Mouse (Mus musculus) MEL (cell line): ENCODE data around the gene Gucd1. TPM values are rescaled to one million over a fixed set of nuclear protein-coding genes. Genes with fewer than 3 reads are reported as not detected.

ENCODE experiments used
- DNase-seq: peaks from one replicate; pipeline ENCODE4 v3.0.0; 2011; ENCODE audit warnings: low read depth, low spot score
- H3K27ac ChIP-seq: 2 replicates; pipeline ENCODE4 v1.5.1; 2012; ENCODE audit warnings: low read depth, mild to moderate bottlenecking, control low read depth, low read length, moderate library complexity; ENCODE audit not compliant: control insufficient read depth
- H3K27me3 ChIP-seq, 2 experiments: fragments of 150-350 bp in 1 of 2; sonication (generic) in 1 of 2; 2 replicates each; pipeline ENCODE4 v1.6.1; 2012; ENCODE audit warnings: low read length in 2 of 2, mild to moderate bottlenecking in 2 of 2, improper control_type of control experiment in 1 of 2, moderate library complexity in 1 of 2; ENCODE audit not compliant: insufficient read depth in 2 of 2, control insufficient read depth in 1 of 2
- H3K36me3 ChIP-seq, 2 experiments: 2 replicates each; pipeline ENCODE4 v1.6.1; 2012 to 2014; ENCODE audit warnings: low read length in 2 of 2, improper control_type of control experiment in 1 of 2, inconsistent platforms in 1 of 2, mild to moderate bottlenecking in 1 of 2; ENCODE audit not compliant: insufficient read depth in 2 of 2, control insufficient read depth in 1 of 2
- H3K4me1 ChIP-seq, 2 experiments: fragments of 150-350 bp in 1 of 2; sonication (generic) in 1 of 2; 2 replicates each; pipeline ENCODE4 v1.6.1; 2012; ENCODE audit warnings: low read length in 2 of 2, improper control_type of control experiment in 1 of 2, mild to moderate bottlenecking in 1 of 2; ENCODE audit not compliant: insufficient read depth in 2 of 2, control insufficient read depth in 1 of 2
- H3K4me3 ChIP-seq, 2 experiments: fragments of 150-350 bp in 1 of 2; sonication (generic) in 1 of 2; 2 replicates each; pipeline ENCODE4 v1.5.1; 2012; ENCODE audit warnings: low read depth in 2 of 2, low read length in 2 of 2, mild to moderate bottlenecking in 2 of 2, moderate library complexity in 2 of 2, control low read depth in 1 of 2, improper control_type of control experiment in 1 of 2; ENCODE audit not compliant: control insufficient read depth in 1 of 2, insufficient read depth in 1 of 2
- H3K79me2 ChIP-seq: 2 replicates; pipeline ENCODE4 v1.6.1; 2012; ENCODE audit warnings: mild to moderate bottlenecking, low read length, moderate library complexity; ENCODE audit not compliant: control insufficient read depth, poor library complexity, insufficient read depth
- H3K9ac ChIP-seq: 2 replicates; pipeline ENCODE4 v1.6.1; 2012; ENCODE audit warnings: low read depth, mild to moderate bottlenecking, control low read depth, low read length, moderate library complexity; ENCODE audit not compliant: control insufficient read depth, poor library complexity, severe bottlenecking
- H3K9me3 ChIP-seq: fragments of 150-350 bp; sonication (generic); replicated peaks from 2 replicates; pipeline ENCODE4 v1.6.1; 2012; ENCODE audit warnings: mild to moderate bottlenecking, low read length, improper control_type of control experiment, moderate library complexity; ENCODE audit not compliant: insufficient read depth
- E2F4 ChIP-seq: IDR thresholded peaks from 2 replicates; pipeline ENCODE4 v1.6.1; 2011; ENCODE audit warnings: low read depth, low read length, improper control_type of control experiment, borderline replicate concordance
- ELF1 ChIP-seq: IDR thresholded peaks from 2 replicates; pipeline ENCODE4 v1.6.1; 2014; ENCODE audit warnings: low read depth, mild to moderate bottlenecking, inconsistent platforms, low read length, improper control_type of control experiment, moderate library complexity
- EP300 ChIP-seq, 2 experiments: IDR thresholded peaks; 2 replicates each; pipeline ENCODE4 v1.6.1; 2011; ENCODE audit warnings: improper control_type of control experiment in 2 of 2, low read length in 2 of 2, low read depth in 1 of 2, mild to moderate bottlenecking in 1 of 2
- ETS1 ChIP-seq: IDR thresholded peaks from 2 replicates; pipeline ENCODE4 v1.6.1; 2012; ENCODE audit warnings: low read depth, mild to moderate bottlenecking, inconsistent platforms, low read length, improper control_type of control experiment, moderate library complexity
- GABPA ChIP-seq: IDR thresholded peaks from 2 replicates; pipeline ENCODE4 v1.6.1; 2012; ENCODE audit warnings: low read depth, mild to moderate bottlenecking, inconsistent platforms, low read length, improper control_type of control experiment, moderate library complexity
- MXI1 ChIP-seq: IDR thresholded peaks from 2 replicates; pipeline ENCODE4 v1.6.1; 2011; ENCODE audit warnings: mild to moderate bottlenecking, low read depth, low read length, improper control_type of control experiment
- NRF1 ChIP-seq: IDR thresholded peaks from 2 replicates; pipeline ENCODE4 v1.6.1; 2014; ENCODE audit warnings: low read depth, mild to moderate bottlenecking, inconsistent platforms, low read length, improper control_type of control experiment, moderate library complexity; ENCODE audit not compliant: poor library complexity, insufficient read depth, severe bottlenecking
- POLR2A ChIP-seq, 2 experiments: IDR thresholded peaks; 2 replicates each; pipeline ENCODE4 v1.6.1; 2011 to 2012; ENCODE audit warnings: low read length in 2 of 2, mild to moderate bottlenecking in 2 of 2, control low read depth in 1 of 2, improper control_type of control experiment in 1 of 2, low read depth in 1 of 2, moderate library complexity in 1 of 2; ENCODE audit not compliant: control insufficient read depth in 1 of 2, insufficient read depth in 1 of 2, poor library complexity in 1 of 2
- USF2 ChIP-seq, 2 experiments: IDR thresholded peaks; 2 replicates each; pipeline ENCODE4 v1.6.1; 2011 to 2012; ENCODE audit warnings: improper control_type of control experiment in 2 of 2, low read length in 2 of 2, borderline replicate concordance in 1 of 2, inconsistent platforms in 1 of 2, low read depth in 1 of 2, mild to moderate bottlenecking in 1 of 2; ENCODE audit not compliant: insufficient read depth in 1 of 2
- ZC3H11A ChIP-seq: IDR thresholded peaks from 2 replicates; pipeline ENCODE4 v1.6.1; 2012; ENCODE audit warnings: low read depth, mild to moderate bottlenecking, inconsistent platforms, low read length, improper control_type of control experiment
- polyA plus RNA-seq, 2 experiments: library from polyadenylated mRNA; stranded (reverse) in 1 of 2; unstranded in 1 of 2; fragments of >175 nt in 1 of 2; fragments of >200 nt in 1 of 2; gene quantifications; 2 replicates each; pipeline versions ENCODE4 v1.2.1 to v1.2.4; 2012; ENCODE audit warnings: low replicate concordance in 2 of 2, low read depth in 1 of 2; ENCODE audit not compliant: insufficient read length in 2 of 2, insufficient read depth in 1 of 2, missing spikeins in 1 of 2
- total RNA-seq: library from RNA; depleted of rRNA; stranded (reverse); fragments of 300-350 nt; gene quantifications from 2 replicates; pipeline ENCODE4 v1.2.3, GENCODE M21; 2012

The Gucd1 gene
- total and polyA plus RNA-seq, 3 experiments = 18.7 to 30.7 TPM; not detected in 1

DNA sequence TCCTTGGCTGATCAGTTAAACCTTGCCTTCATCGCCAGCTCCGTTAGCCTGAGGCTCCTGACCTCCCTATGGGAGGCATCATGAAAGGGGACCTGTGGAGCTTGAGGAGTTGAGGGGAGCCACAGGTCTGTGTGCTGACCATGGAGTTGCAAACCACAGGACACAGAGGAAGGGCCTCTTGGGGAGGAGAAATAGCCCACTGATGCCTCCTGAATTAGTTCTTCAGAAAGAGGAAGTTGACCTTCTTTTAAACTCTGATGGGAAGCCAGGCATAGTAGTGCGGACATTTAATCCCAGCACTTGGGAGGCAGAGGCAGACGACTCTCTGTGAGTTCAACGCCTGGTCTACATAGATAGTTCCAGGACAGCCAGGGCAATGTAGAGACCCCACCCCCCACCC is 178.9 kb downstream of the Gucd1 start:
- no peak for TF ChIP-seq ZC3H11A
- TF ChIP-seq NRF1 = no peak
- no peak for TF ChIP-seq MXI1
- TF ChIP-seq, all 39 proteins: peak for 0
- no peak overlapping the region for H3K4me3 ChIP-seq
- no peaks in the 10 kb centered on the region for H3K4me1 ChIP-seq
- peak; percentile 15 for DNase-seq
- H3K27me3 ChIP-seq = no peaks in the 10 kb centered on the region
- H3K79me2 ChIP-seq = no peaks in the 10 kb centered on the region
- H3K9me3 ChIP-seq = no peaks in the 10 kb centered on the region
- no peaks in the 10 kb centered on the region for H3K36me3 ChIP-seq
- no peak overlapping the region for H3K9ac ChIP-seq
- H3K27ac ChIP-seq = no peak overlapping the region

- H3K27ac ChIP-seq = no peak overlapping the region
- TF ChIP-seq MXI1 = no peak
- TF ChIP-seq GABPA = no peak
- no peak for TF ChIP-seq USF2 (IDR thresholded peaks at IDR 0.05; ENCODE audit: borderline replicate concordance in 1 of 2, insufficient read depth in 1 of 2, low read depth in 1 of 2, low read length in 2 of 2)
- TF ChIP-seq E2F4 = no peak
- TF ChIP-seq, all 39 proteins: peak for 0
- Histone ChIP-seq H3K9ac (no peak overlapping the region), H3K36me3 (no peaks in the 10 kb centered on the region), H3K79me2 (no peaks in the 10 kb centered on the region), H3K4me3 (no peak overlapping the region), H3K9me3 (no peaks in the 10 kb centered on the region), H3K4me1 (no peaks in the 10 kb centered on the region), H3K27me3 (no peaks in the 10 kb centered on the region)
- DNase-seq = no peak
These were observed 180.5 kb downstream of the Gucd1 start for GRCm38 (mm10) chr10:75337231-75337630.

DNA sequence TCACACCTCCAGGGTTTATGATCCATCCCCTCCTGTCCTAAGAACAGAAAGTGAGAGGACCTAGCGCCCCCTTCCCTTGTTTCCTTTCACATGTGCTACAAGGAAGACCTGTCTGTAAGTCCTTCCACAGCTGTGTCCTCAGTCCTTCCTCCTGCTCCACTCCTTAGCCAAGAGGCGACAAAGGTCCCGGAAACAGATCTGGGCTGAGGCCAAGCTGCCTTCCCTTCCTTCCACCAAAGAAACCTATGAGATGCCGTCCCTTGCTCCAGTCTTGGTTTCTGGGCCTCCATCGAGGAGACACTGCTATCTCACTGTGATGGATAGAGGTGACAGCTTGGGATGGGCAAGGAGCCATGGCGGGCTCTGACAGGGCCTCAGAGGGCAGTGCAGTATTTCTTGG is 182.7 kb downstream of the Gucd1 start:
- H3K9me3 ChIP-seq = no peaks in the 10 kb centered on the region
- TF ChIP-seq EP300 (IDR thresholded peaks at IDR 0.05; ENCODE audit: low read depth in 1 of 2, low read length in 2 of 2) (no peak), USF2 (IDR thresholded peaks at IDR 0.05; ENCODE audit: borderline replicate concordance in 1 of 2, insufficient read depth in 1 of 2, low read depth in 1 of 2, low read length in 2 of 2) (no peak), ETS1 (no peak), ELF1 (no peak), POLR2A (IDR thresholded peaks at IDR 0.05; ENCODE audit: control insufficient read depth in 1 of 2, insufficient read depth in 1 of 2, low read depth in 1 of 2, low read length in 2 of 2, poor library complexity in 1 of 2) (no peak)
- H3K36me3 ChIP-seq = no peaks in the 10 kb centered on the region
- no peak overlapping the region for H3K27ac ChIP-seq
- no peak overlapping the region for H3K4me3 ChIP-seq
- no peak overlapping the region for H3K9ac ChIP-seq
- H3K27me3 ChIP-seq = no peaks in the 10 kb centered on the region
- DNase-seq = no peak
- H3K4me1 ChIP-seq = no peaks in the 10 kb centered on the region
- H3K79me2 ChIP-seq = no peaks in the 10 kb centered on the region
